Mouse (Mus musculus) embryo, embryonic 9.5 days (tissue): ENCODE results near the gene Sorbs2.

Experiments used
- DNase-seq: peaks from one replicate; pipeline ENCODE4 v3.0.0-alpha.2; 2017; ENCODE audit errors: extremely low spot score

The Sorbs2 gene

DNA sequence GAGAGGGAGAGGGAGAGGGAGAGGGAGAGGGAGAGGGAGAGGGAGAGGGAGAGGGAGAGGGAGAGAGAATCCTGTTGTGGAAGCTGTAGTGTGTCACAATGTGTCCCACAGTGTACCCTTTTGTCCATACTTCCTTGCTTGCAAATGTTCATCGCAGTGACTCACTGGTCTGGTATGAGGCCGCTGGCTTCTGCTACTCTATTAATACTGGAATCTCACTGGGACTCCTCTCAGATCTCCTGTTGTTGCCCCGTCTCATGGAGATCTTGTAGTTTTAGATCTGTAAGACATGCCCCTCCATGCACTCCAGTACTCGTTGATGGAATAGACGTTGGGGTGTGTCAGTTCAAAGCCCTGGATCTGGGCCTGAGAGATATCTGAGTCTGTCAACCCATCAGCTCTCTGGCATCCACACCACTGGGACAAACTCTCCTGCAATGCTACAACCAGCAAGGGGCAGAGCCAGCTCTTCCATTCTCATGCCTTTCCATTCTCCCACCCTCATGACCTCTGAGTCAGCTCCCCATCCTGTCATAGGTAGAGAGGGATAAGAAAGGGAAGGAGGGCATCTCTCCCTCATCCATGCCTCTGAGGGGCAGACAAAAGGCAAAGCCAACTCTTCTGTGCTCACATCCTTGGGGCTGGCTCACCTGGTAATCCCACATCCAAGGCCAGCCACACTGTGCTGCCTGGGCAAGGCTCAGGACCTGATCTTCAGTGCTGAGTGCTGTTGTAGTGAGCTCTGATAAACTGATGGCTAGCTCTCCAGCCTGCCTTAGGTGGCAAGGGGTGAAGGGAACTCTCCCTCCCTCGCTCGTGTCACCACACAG, 72.3 kb downstream of the Sorbs2 start:
- DNase-seq: no peak

DNA sequence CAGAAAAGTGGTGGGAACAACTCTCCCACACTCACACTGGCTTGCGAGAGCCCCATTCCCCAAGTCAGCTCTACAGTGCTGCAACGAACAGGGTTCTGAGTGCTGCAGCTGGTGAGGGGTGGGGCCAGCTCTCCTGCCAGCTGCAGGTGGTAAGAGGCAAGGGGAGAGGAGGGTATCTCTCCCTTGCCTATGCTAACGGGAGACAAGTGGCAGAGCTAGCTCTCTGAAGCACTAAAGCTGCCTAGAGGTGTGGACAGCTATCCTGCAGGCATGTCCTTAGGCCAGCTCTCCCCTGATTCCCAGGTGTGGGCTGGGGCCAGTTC, 72.9 kb downstream of the Sorbs2 start:
- DNase-seq: no peak

DNA sequence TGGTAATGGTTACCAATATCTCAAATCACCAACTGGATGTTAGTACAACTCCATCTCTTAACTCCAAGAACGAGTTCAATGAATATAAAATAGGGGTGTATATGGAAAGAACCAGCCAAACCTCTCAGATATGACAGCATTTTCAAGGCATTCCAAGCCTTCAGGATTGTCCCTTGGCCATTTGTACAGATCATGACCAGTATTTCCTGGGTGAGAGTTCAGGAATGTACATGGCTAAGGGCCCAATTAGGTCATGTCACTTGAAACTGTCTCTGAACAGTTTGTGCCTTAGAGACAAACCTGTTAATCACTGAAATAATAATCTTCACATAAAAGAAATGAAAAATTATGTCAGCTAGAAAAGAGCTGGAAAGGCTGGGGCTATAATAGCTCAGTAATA, 76.3 kb downstream of the Sorbs2 start:
- no peak for DNase-seq

DNA sequence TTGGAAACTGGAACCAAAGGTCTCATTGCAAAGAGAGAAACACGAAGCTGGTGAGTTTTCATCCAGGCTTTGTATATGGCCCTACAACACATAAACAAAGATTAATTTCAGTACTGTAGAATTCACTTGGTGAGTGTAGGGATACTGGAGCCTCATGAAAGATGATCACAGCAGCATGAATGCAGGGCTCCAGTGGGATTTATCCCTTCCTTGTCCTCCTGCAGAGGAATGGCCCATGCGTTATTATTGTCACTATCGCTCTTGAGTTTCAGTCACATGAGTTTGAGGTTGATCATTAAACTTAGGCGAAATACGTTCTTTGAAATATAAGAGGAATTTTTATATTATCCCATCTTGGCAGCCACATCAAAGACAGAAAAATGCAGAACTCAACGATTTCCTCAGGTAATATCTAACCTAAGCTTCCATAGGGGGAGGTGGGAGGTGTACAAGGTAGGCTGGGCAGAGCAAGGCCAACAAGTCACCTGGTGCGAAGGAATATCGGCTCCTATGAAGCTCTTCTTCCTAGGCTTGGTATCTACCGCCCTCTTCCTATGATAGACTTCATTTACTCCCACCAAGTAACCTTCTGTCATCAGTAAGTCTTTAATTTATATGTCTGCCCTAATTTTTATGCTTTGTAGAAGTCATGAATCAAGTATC, 76.9 kb downstream of the Sorbs2 start:
- DNase-seq: no peak

DNA sequence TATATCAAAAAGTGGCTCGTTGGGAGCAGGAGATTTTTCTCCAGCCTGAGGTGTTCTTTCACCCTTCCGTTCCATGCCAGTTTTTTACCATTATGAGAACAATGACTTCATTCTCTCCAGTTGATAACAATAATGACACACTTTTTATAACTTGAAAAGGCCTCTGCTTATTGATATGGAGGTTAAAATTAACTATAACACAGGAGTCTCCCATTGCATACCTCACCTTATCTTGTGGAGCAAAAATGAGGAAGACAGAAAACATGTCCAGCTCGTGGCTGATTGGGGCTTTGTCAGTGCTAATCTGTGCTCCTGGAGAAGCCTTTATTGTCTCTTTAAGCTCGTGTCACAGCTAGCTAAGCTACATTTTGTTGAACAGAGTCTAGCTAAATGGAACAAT, 77.6 kb downstream of the Sorbs2 start:
- no peak for DNase-seq

DNA sequence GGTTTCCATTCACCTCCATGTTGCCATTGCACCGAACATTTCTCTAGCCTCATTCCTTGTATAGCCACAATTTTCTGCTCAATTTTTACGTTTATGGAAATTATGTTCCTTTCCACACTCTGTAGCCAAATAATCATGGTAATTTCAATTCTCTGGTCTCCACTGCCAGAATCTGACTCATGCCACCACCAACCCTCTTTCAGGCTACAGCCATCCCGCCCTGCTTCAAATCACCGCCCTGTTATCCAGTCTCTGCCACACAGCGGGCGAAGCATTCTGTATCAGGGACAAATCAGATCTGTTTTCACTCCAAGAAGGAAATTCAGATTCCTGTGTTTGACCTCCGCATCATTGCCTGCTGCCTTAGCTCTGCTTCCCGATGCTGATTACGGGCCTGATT, 79.4 kb downstream of the Sorbs2 start:
- DNase-seq: no peak

DNA sequence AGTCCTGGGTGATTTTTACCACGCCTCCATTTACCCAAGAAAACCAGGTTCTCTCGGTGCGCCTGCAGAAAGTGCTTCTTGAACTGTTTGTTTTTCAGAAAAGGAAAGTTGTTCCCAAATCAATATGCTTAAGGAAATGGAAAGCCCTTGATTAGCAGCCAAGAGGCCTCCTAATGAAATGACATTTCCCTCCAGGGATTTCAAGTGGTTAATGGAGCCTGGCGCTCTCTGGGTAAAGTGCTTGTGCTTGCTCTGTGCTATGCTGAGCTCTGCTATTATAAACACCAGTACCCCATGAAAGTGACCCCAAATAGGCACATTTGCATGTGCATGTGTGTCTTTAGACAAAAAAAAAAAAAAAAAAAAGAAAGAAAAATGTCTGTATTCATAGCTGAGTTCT, 84.3 kb downstream of the Sorbs2 start:
- no peak for DNase-seq

DNA sequence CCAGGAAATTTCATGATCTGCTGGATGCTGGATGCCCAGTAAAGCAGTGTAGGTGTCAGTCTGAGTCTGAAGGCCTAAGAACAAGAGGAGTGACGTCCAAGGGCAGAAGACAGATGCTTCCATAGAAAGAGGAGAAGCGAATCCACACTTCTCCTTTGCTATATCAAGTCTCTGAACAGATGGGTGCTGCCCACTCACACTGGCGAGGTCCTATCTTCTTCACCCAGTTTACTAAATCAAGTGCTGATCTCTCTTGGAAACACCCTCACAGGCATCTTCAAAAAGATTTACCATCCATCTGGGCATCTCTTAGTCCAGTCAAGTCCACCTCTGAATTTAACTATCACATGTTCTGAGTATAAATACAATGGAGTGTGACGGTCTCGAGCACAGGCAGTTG, 86.1 kb downstream of the Sorbs2 start:
- no peak for DNase-seq

DNA sequence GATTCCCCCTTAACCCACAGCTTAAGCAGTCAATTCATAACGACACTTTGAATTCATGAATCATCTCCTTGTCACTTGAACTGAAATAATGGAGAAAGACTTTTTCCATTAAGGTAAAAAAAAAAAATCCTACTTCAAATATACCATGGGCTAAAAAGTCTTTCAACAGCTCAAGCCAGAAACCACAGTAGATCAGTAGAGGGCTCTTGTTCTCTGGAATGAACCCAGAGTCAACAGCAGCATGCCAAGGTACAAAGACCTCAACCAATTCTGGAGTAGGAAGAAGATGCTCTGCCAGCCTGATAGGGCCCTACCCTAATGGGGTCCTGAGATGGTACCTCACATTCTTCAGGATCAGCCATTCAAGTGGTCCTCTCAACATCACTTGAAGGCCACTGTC, 88.4 kb downstream of the Sorbs2 start:
- DNase-seq: no peak

DNA sequence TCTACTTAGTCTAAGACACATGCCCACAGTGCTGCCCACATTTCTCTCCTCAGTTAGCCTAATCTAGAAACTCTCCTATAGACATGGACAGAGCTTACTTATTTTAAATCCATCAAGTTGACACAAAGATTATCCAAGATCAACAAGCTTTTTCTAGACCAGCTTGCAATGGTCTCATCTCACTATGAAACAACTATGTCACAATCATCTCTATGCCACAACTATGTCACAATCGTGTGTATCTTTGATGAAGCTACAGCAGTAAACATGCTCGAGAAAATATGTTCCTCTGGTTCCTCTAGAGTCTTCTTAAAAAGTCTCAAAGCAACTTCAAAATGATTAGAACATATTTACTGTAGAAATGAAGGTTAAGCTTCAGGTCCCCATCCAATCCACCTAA, 89.0 kb downstream of the Sorbs2 start:
- DNase-seq: no peak

DNA sequence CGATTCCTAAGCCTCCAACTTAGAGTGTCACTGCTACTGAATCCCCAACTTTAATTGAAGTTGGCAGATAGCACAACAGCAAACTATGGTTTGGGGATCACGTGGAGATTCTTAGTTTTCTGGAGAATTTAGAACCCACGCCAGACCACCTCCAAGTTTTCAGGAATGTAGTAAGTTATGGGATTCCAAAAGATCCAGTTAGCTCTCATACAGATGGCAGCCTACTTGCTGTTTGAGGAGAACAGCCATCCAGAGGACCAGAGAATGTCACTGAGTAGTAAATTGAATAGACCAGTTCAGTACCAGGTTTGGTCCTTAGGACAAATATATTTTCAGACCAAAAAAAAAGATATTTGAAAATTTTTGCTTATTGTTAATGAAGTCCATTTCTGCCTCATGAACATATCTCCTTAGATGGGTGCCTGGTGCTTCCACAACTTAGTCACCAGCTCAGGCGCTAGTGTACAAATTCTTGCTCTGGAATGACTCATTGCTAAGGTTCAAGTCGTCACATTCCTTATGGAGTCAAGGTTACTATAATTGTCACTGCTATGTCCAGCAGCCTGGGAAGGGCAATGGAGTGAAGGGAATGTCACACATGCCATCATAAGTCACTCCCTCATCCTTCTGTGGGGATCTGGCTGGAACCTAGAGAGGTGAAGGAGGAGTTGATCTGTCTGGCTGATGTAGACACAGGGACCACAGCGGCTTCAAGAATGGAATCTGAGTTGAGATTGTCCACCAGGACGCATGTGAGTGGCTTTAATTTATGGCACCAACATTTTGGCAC, 90.2 kb downstream of the Sorbs2 start:
- DNase-seq: no peak

DNA sequence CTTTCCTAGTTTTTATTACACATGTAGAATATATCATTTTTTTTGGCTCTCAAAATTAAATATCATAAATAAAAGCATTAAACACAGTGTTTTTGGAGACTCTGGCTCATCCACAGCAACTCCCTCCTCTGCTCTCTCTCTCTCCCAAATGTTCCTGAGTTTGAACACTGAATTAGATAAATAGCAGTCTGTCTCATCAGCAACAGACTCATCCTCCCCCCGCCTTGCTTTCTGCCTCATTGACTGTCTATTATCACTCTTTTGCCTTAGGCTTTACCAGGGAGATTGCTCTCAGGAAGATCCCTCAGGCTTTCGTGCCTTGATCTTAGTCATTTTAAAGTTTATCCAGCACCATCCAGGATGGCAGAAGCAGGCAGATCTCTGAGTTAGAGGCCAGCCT, 91.3 kb downstream of the Sorbs2 start:
- DNase-seq: no peak

DNA sequence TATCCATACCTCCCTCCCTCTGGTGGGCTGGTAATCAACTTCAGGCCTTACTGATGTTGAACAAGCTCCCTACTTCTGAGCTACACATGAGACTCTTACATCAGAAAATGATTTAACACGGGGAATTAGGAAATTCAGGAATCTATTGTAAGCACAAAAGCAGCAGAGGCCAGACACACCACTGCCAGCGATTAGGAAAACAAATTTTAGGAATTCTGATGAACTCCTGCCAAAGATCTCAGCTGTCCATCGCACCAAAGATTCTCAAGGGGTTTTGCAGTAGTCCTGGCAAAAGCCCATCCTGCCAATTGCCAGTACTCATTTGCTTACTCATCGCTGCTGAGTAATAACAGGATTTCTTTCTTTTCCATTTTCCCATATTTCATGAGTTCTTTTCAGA, 94.4 kb downstream of the Sorbs2 start:
- no peak for DNase-seq

DNA sequence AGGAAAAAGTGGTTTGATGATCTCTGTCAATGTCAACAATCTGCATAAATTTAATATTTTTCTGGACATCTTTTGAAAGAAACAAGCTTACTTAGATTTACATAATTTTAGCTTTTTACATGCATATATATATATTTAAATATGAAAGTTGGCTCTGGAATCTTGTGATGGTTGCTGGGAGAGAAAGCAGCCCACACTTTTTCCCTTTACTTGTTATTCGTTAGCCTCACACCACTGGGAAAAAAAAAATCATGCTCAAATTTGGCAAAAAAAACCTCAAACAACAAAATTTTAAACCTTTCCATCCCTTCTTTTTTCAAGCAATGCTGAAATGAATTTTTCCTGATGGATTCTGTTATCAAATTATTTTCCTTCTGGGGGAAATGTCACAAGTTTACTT, 97.8 kb downstream of the Sorbs2 start:
- DNase-seq: no peak

DNA sequence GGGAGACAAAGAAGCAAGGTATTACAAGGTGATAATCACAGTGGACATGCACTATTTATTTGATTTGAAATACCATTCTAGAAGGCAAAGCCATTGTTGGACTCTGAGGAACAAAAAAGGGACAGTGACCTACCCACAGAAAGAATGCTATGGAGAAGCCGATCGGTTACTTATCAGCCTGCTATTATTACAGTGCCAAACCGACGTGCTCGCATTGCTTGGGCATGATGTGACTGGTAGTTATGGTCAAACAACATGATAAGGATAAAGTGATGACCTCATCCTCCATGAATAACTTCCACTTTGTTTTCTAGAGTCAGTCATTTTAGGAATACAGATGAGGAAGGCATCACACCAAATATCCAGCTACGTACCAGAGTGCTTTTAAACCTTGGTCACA, 99.4 kb downstream of the Sorbs2 start:
- DNase-seq: no peak

DNA sequence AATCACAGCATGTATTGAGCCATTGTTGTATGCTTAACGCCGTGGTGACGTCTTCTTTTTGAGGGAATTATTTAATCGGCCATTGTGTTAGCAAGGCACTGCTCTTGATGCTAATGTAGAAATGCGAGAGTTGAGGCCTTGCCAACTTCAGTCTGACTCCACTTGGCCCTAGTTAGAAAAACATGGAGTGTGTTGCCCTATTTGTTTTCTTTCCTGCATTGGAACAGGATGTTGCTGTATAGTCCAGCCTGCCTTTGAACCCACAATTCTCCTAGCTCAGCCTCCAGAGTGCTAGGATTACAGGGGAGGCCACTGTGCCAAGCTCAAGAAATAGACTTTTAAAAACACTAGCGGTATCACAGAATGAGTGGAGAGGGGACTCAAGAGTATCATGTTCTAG, 100.8 kb downstream of the Sorbs2 start:
- no peak for DNase-seq

DNA sequence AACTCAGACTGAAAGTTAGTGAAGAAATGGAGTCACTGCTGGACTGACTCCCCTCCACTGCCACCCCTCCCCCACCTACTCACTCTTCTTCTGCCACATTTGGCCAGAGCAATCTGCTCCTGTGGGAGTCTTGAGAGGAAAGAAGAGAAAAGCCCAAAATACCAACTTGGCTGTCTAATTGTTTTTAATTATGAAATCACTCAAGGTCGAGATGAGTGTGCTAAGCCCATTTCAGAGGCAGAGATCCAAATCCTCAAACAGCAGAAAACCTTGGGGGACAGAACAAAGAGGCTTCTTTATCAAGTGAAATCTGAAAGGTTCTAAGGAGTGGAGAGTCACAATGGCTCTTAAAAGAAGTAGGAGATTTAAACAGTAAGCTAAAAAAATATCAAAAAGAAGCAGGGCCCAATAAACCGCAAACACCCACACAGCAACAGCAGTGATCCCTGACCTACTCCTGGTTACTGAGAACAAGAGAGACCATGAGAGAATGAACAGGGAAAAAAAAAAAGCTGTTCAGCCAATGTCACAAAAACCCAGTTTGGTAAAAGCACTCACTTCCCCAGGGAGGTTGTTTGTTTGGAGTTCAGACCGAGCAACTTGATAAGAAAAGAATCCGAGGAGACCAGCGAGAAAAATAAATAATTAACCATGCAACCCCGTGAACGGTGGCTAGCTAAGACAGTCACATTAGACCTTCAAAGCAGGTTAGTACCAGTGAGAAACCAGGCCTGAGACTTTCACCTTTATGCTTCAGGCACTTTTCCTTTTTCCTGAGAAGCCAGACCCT, 103.0 kb downstream of the Sorbs2 start:
- no peak for DNase-seq

DNA sequence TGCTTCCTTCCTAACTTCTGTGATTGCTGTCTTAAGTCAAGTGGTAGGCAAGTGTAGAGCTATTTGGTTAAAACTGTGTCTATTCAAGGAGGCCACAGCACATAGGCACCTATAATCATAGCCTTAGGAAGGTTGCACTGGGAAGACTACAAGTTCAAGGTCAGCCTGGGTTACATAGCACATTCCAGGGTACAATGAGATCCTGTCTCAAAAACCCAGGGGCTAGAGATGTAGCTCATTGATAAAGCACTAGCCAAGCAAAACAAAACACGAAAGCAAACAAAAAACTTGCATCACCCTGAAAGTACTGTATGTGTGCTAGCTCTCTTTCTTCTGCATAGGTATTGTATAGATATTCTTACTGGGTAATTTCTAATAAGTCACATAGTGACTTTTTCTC, 103.7 kb downstream of the Sorbs2 start:
- DNase-seq: no peak

DNA sequence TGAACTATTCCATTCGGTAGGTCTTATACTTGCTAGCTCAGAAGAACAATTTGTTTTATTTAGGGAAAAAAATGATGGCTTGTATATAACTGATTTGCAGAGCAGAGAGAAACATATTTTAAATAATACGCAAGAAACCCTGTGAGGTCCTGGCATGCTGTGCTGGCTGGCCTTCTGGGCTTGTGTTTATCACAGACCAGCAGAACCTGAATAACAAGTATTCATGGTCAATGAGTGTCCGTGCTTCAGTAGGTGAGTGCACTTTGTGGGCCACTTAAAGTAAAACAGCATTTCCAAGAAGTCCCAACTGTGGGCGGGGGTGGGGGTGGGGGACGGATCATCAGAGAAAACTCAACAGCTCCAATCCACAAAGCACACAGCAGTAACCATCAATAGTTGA, 107.0 kb downstream of the Sorbs2 start:
- DNase-seq: no peak

DNA sequence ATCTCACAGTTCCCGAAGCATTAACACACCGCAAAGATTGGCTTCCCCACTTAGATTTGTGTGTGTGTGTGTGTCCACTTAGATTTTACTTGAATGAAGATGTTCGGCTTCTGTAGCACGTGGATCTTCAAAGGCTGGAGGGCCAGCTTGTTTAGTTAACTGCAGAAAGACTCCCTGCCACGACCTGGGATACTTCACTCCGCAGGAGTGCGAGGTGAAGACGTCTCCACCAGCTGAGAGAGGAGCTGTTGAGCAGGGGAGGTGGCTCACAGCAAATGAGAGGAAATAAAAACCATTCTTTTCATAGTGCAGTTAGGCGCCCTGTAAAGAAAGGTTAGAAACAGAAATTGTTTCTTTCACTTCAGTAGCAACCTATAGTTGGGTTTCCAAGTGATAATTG, 107.5 kb downstream of the Sorbs2 start:
- no peak for DNase-seq

DNA sequence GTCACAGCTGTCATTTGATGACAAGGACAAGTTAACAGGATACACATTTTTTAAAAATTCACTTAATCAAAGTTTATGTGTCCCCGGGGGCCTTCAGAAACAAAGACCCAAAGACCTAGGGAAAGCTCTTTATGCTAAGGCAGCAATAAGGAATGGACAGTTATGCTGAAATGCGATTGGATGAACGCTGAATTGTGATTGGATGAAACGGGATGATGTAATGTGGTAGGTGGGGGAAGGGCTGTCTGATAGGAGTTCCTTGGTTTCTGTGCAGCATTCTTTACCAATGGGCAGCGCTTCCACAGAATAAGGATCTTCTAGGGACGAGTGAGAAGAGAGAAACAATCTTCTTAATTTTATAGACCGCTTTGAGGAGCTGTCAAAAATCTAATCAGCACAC, 108.0 kb downstream of the Sorbs2 start:
- peak; percentile 46 for DNase-seq

DNA sequence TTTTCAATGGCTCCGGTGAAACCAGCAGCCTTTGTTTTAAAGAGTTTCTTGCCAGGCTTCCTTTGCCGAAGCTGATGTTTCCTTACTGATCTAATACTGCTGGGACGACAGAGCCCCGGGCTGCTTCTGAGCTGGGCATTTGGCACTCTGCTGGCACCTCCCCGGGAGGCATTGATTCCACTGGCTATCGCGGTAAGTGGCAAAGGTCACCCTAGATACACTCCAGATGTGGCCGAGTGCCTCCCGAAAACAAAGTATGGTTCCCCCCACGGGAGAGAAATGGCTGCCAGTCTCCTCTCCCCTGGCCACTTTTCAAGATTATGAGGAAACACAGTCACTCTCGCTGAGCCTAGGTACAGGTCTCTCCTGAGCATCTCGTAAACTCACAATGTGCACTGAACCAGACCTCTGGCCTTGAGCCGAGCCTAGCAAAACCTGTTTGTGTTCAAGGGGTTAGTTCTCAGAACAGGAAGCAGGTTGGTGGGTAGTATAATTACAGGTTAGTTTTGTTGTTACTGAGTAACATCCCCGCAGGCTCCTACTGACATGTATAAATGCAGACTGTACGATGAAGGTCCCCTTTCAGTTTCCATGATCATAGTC, 114.1 kb downstream of the Sorbs2 start:
- no peak for DNase-seq
